ENCODE assay signal across 8 mouse cellular contexts in genomic region chr14:55557003-55557402, GRCm38 (mm10). TPM values are rescaled to one million over a fixed set of nuclear protein-coding genes. Genes with fewer than 3 reads are reported as not detected.
DNase-seq lines count a peak whose midpoint lies in the region; ATAC-seq and TF ChIP-seq lines count a peak whose summit lies in the region.

No protein-coding gene starts in this region.

- H3K4me3 ChIP-seq in G1E (ENCODE audit: low read depth, low read length) = no peak overlapping the region
- no peak overlapping the region for H3K4me3 ChIP-seq in cerebellum, adult 2 months (replicated peaks; ENCODE audit: insufficient read depth, low read depth, low read length)
- no peak overlapping the region for H3K4me3 ChIP-seq in lung, adult 2 months (replicated peaks; ENCODE audit: extremely low read depth, low read depth, low read length)

- 25% methylated on average over 5 of the region's 5 CpGs for WGBS in cerebellum, adult 2 months
- 14% methylated on average over 5 of the region's 5 CpGs for whole genome bisulfite sequencing in lung, adult 2 months

- ATAC-seq in G1E (ENCODE audit: extremely low read depth, insufficient number of reproducible peaks, low FRiP score, poor library complexity, severe bottlenecking) = no peak

- H3K9me3 ChIP-seq in G1E (replicated peaks) = no peaks in the 10 kb centered on the region

- no peak for TF ChIP-seq POLR2A in cerebellum, adult 2 months (IDR thresholded peaks at IDR 0.05; ENCODE audit: borderline replicate concordance, insufficient read depth, low read length)
- TF ChIP-seq POLR2A in lung, adult 2 months (IDR thresholded peaks at IDR 0.05; ENCODE audit: borderline replicate concordance, extremely low read depth, low read depth, low read length) = no peak

- DNase-seq in 3T3-L1 (ENCODE audit: low read depth, low spot score) (peak; percentile 79), G1E (ENCODE audit: low spot score) (peak; percentile 72)
- DNase-seq in cerebellum, adult 2 months = peak; percentile 74 to 80
- DNase-seq in heart, adult 8-10 months (ENCODE audit: low spot score) = peak; percentile 80
- peak; percentile 90 to 93 for DNase-seq in kidney, postnatal 4 days
- peak; percentile 77 for DNase-seq in lung, adult 2 months
- peak; percentile 65 for DNase-seq in right cerebral cortex, adult 18-20 months
- peak; percentile 76 to 81 for DNase-seq in urinary bladder, adult 18-20 months (ENCODE audit: low spot score in 2 of 2)

- no peak overlapping the region for H3K27ac ChIP-seq in cerebellum, adult 2 months (ENCODE audit: insufficient read depth, low read length)

- peak; percentile 43; the same call in 1 of the 2 replicates for TF ChIP-seq CTCF in G1E (IDR thresholded peaks at IDR 0.05; ENCODE audit: low read depth, low read length)
- TF ChIP-seq CTCF in cerebellum, adult 2 months (IDR thresholded peaks at IDR 0.05; ENCODE audit: borderline replicate concordance, insufficient read depth, low read depth, low read length) = peak; percentile 87
- peak; percentile 90 for TF ChIP-seq CTCF in lung, adult 2 months (IDR thresholded peaks at IDR 0.05; ENCODE audit: insufficient read depth, low read length)

- peaks cover 10% of the 10 kb centered on the region for H3K36me3 ChIP-seq in G1E (replicated peaks)

- H3K27me3 ChIP-seq in G1E (ENCODE audit: insufficient read depth, low read length) = no peaks in the 10 kb centered on the region
- no peaks in the 10 kb centered on the region for H3K27me3 ChIP-seq in cerebellum, adult 2 months (ENCODE audit: control insufficient read depth, insufficient read depth, low read length)

- H3K4me1 ChIP-seq in G1E (ENCODE audit: insufficient read depth, low read depth, low read length) = peaks cover 57% of the 10 kb centered on the region
- peaks cover 4% of the 10 kb centered on the region; the same call in 1 of the 2 replicates for H3K4me1 ChIP-seq in cerebellum, adult 2 months (ENCODE audit: control insufficient read depth, insufficient read depth, low read length)
- H3K4me1 ChIP-seq in lung, adult 2 months (ENCODE audit: control insufficient read depth, insufficient read depth, low read length) = peaks cover 10% of the 10 kb centered on the region

RNA-seq across cellular contexts. Expression of gene Dcaf11, which starts 2.8 kb away (rescaled TPM):
- 39.2 and 42.7 TPM in 2 replicates for total RNA-seq in G1E (2014; fragmentation: Nextera tagmentation)
- total RNA-seq in G1E (2017) = 50.9 and 51.2 TPM in 2 replicates
- 33.9 and 40.0 TPM in 2 replicates for polyA plus RNA-seq in G1E (2012)
- polyA plus RNA-seq in cerebellum, adult 2 months (2012; rRNA removed) = 115 and 127 TPM in 2 replicates
- 100 to 1,000 TPM; 161 to 180 (median 166) TPM for total RNA-seq in heart, adult 8-10 months (2022)
- polyA plus RNA-seq in lung, adult 2 months (2012; rRNA removed) = 96.0 and 124 TPM in 2 replicates

RNA-seq across cellular contexts. Expression of gene A730061H03Rik, which starts 3.2 kb away (rescaled TPM):
- total RNA-seq in G1E (2014; fragmentation: Nextera tagmentation) (43.1 TPM in 1 of 2 replicates, not detected in the other), G1E (2017) (0.46 and 0.87 TPM in 2 replicates)
- polyA plus RNA-seq in G1E (2012) = 0.17 TPM in 1 of 2 replicates, not detected in the other
- 0.97 TPM in 2 replicates for polyA plus RNA-seq in cerebellum, adult 2 months (2012; rRNA removed)
- total RNA-seq in heart, adult 8-10 months (2022) = not detected
- polyA plus RNA-seq in lung, adult 2 months (2012; rRNA removed) = 0.60 and 1.8 TPM in 2 replicates

RNA-seq across cellular contexts. Expression of gene Pck2, which starts 16.9 kb away (rescaled TPM):
- 9.5 and 33.6 TPM in 2 replicates for total RNA-seq in G1E (2014; fragmentation: Nextera tagmentation)
- total RNA-seq in G1E (2017) = 9.9 and 10.7 TPM in 2 replicates
- polyA plus RNA-seq in G1E (2012) = 23.9 and 34.9 TPM in 2 replicates
- polyA plus RNA-seq in cerebellum, adult 2 months (2012; rRNA removed) = 44.8 and 49.3 TPM in 2 replicates
- total RNA-seq in heart, adult 8-10 months (2022) = 10 to 100 TPM in 2 of 4 experiments, 1 to 10 TPM in 2; 6.6 to 12.5 (median 9.3) TPM
- polyA plus RNA-seq in lung, adult 2 months (2012; rRNA removed) = 31.6 and 34.1 TPM in 2 replicates

RNA-seq across cellular contexts. Expression of gene Fitm1, which starts 18.4 kb away (rescaled TPM):
- total RNA-seq in G1E (2014; fragmentation: Nextera tagmentation) (not detected in 2 replicates), G1E (2017) (not detected in 2 replicates)
- polyA plus RNA-seq in G1E (2012) = not detected in 2 replicates
- not detected in 2 replicates for polyA plus RNA-seq in cerebellum, adult 2 months (2012; rRNA removed)
- total RNA-seq in heart, adult 8-10 months (2022) = 100 to 1,000 TPM; 165 to 203 (median 175) TPM
- 5.1 and 17.5 TPM in 2 replicates for polyA plus RNA-seq in lung, adult 2 months (2012; rRNA removed)

RNA-seq across cellular contexts. Expression of gene Psme1, which starts 20.9 kb away (rescaled TPM):
- total RNA-seq in G1E (2014; fragmentation: Nextera tagmentation) = 598 and 793 TPM in 2 replicates
- total RNA-seq in G1E (2017) = 212 and 228 TPM in 2 replicates
- 141 and 155 TPM in 2 replicates for polyA plus RNA-seq in G1E (2012)
- 38.4 and 40.7 TPM in 2 replicates for polyA plus RNA-seq in cerebellum, adult 2 months (2012; rRNA removed)
- 100 to 1,000 TPM; 273 to 297 (median 284) TPM for total RNA-seq in heart, adult 8-10 months (2022)
- 82.8 and 98.6 TPM in 2 replicates for polyA plus RNA-seq in lung, adult 2 months (2012; rRNA removed)
